Mouse (Mus musculus): ENCODE measurements around the gene Pikfyve.

DNA sequence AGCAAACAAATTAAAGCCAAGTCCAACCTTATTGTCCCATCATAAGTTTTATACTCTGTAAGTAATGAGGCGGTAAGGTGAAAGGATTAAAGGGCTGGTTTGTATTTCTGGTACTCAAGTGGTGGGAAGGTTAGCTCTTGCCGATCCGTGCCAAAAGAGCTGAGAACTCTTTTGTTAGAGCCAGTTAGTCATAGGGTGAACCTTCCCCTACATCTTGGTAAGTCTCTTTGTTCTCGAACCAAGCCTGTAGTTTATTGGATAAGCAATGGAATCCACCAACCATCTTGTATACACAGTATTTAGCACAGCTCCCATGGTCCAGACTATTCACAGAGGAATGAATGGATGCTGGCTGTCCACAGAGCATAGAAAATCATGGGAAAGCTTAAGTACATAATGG, 14.9 kb upstream of the Pikfyve start:
- no peak for TF ChIP-seq FLI1 (IDR thresholded peaks at IDR 0.05; ENCODE audit: low read length)
- no peak for TF ChIP-seq GATA1 (IDR thresholded peaks at IDR 0.05; ENCODE audit: borderline replicate concordance, low read length)
